Mouse (Mus musculus) yolk sac, embryonic 10.5 days (tissue): Measurements from ENCODE around the gene Phf14.
"Not testable (repeated sequence)": the region's sequence is repeated elsewhere in the genome, so short reads cannot be mapped to it uniquely, and the experiment has no call there.

Experiments
- DNase-seq: peaks from one replicate; pipeline ENCODE4 v3.0.0-alpha.2; 2017; ENCODE audit warnings: low spot score

Phf14 gene

DNA sequence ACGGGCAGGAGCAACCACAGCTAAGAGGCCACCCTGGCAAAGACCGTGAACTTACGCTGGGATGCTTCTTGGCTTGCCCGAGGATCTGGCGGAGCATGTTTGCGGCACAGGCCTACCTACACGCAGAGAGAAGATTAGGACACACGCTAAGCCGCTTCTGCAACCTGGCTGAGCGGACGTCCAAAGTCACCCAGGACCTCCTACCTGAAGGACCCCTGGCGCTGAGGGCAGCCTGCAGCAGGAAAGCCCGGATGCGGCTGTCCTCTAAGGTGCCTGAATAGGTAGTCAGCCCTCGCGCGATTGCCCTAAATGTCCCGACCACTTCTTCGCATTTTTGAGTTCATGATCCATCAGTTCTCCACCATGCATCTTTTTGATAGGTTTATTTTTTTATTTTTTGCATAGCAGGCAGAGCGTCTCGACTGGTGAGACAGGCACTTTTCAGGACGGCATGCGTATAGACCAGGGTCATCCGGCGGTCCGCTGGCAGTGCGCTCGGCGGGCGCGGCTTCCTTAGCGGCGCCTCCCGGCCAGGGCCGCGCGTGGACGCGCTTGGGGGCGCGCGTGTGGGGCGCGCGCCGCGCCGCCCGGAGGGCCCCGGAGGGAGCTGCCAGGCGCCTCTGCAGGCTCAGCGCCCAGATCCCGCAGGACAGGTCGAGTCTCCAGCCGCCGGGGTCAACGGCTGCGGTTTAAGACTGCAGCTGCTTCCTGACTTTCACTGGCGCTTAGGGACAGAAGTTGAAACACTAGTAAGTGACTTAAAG lies at the start of gene Phf14, which contains the start of gene Ndufa4:
Gene Phf14 (plus strand): TSS at position 541 of the 764 bp plus-strand sequence.
Gene Ndufa4 (minus strand): TSS at position 229 of the 764 bp plus-strand sequence.
- peak; percentile 93 for DNase-seq

DNA sequence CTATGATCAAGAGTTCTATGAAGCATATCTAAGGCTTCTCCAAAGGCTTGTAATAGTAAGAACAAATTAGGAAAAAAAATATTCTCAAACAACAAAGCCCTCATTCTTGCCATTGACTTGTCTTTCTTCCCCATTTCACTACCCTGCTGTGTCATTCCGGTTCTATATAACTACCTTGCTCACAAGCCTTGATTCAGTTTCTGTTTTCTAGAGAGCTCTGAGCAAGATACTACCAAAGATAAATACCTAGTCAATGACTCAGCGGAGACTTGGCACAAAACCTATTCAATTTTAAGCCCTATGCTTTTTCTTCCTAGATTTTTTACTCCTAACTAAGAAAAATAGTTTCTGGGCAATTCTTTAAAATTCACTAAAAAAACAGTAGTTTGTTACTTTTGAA lies 32.2 kb upstream of the Phf14 start:
- not testable (repeated sequence) for DNase-seq

DNA sequence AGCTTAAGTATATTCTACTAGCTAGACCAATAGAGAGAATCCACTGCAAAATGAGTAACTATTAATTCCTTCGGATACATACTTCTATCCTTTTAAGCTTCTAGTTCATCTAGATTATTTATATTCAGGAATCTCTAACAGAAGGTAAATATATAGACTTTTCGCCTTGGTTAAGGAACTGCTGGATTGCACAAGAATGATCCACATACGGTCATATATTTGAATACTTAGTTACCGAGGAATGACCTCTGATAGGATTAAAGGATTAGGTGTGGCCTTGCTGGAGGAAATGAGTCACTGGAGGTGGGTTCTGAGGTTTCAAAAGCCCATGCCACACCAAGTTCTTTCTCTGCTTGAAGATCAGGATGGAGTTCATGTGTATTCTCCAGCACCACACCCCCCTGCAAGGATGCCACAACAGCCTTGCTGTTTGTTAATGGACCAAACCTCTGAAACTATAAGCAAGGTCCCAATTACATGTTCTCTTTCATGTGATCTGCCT lies 6.7 kb upstream of the Phf14 start:
- no peak for DNase-seq

DNA sequence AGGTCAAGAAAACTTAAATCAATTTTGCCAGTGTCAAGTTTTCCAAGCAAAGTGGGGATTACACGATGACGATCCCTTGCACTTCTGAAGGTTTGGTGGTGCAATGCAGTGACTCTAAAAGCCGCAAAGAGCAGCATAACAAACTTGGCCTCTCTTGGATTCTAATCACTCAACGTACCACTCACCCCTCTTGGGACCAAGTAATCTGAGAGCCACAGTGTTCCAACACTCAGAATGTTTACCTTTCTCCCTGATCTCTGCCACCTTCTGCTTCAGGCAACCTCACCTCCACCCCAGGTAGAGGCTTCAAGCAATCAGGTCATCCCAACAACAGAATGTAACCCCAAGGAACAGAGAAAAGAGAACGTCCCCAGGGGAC lies 730 bp upstream of the Phf14 start:
- DNase-seq, result no peak

DNA sequence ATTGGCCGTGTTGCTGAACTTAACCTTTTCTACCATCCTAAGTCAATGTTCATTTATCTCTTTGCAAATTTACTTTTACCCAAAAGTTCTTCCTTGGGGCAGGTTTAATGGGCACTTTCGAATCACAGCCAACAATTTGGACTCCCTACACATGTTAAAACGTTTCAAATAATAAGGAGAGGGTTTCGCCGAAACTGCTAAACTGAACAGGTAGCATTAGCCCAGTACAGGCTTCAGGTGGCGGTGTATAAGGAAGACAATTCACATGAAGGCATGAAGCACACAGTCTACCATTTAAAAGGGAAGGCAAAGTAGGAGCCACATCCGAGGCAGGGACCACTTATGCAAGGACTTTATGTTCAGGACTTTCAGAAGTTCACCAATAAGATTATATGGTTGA lies 561 bp downstream of the Phf14 start:
- DNase-seq, result no peak

DNA sequence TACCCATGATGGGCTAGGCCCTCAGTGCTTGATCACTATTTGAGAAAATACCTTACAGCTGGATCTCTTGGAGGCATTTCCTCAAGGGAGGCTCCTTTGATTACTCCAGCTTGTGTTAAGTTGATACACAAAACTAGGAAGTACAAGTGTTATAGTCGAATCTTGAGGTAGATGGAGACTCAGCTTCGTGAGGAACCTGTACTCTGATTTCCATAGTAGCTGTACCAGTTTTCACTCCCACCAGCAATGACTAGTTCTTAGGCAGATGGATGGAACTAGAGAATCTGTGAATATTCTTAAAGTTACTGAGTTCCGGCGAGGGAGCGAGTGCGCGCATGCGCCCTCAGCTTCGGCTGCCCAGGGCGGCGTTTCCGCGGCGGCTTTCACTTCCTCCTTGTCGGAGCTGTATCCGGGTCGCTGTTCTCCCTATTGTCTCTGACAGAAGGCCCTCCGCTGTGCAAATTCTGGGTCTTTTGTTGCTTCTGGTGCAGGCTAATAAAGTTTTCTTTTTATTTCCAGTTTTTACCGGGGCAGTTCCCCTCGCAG lies 18.0 kb downstream of the Phf14 start:
- peak; percentile 86 for DNase-seq

DNA sequence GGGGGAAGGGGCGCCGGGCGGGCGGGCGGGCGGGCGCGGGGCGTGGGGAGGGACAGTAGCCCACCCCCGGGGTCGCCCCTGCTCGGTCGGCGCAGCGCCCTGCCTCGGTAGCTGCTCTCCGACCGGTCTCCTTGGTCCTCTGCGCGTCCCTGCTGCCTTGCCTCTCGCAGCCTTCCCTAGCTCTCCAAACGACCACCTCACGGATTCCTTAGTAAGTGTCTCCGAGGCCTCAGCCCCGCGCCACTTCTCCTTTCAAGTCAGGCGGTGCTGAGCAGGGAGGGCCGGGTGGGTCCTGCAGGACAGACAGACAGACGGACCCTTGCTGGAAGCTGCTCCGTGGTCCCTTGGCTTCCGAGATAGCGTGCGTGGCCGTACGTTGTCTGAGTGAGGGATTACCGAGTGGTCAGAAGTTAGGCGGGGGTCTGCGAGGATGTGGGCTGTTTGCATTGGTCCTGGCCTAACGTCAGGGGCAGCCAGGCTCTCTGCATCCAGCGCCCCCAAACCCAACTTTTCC lies 18.5 kb downstream of the Phf14 start:
- peak; percentile 69 for DNase-seq

DNA sequence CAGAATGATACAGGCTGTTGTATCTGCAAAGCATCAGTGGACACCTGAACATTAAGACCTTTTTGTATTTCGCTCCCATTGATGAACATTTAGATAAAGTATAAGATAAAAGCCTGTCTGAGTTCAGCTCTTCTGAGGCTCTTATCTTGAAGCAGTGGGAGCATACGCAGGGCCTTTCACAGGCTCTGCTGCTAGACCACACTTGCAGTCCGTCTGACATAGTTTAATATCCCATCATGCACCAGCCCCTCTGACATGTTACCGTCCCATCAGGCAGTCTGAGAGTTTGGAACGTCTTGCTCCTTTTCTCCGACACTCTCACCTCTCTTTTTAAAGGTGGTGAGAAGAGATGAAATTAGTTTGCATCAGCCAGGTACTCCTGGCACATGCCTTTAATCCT lies 19.9 kb downstream of the Phf14 start:
- DNase-seq, result no peak

DNA sequence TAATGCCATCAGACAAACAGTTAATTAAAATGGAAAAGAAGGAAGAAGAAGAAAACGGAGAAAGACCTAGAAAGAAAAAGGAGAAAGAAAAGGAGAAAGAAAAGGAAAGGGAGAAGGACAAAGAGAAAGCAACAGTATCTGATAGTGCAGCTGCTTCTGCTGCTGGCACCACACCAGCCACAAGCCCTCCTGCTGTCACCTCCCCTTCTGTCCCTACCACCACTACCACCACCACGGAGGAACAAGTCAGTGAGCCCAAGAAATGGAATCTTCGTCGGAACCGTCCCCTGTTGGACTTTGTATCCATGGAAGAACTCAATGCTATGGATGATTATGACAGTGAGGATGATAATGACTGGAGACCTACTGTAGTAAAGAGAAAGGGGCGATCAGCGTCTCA lies 25.8 kb downstream of the Phf14 start:
- DNase-seq, result no peak

DNA sequence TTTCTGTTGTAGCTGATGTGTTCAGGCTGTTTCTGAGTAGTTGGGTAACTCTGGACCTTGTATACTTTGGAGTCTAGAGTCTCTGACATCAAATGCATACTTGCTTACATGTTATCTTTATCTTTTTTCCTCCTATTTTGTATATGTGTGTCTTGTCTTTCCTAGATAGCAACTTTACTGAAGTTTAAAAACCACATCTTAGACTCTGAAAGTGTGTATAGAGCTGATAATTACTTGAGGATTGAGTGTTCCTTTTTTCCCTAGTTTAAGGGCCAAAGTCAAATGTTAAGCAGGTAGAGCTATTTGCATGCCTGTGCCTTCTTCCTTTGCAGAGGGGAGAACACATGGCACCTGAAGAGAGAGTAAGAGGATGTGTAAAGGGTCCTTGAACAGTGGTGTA lies 33.3 kb downstream of the Phf14 start:
- DNase-seq, result no peak

DNA sequence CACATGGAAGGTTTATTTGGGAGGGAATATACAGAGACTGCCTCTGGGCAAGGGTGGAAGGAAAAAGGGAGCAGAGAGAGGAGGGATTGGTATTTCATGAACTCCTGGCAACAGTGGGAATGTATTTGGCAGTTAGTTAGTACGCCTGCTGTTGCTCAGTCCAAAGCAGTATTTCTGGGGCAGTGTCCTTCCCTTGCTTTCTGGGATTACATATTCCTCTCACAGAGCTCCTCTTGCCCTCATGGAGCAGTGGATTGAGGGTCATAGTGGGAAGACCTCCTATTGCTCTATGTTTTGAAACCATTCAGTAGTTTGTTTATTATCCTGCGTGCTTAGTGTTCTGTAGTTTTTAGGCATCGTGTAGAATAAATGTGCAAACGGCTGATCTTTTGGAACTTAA lies 34.5 kb downstream of the Phf14 start:
- no peak for DNase-seq

DNA sequence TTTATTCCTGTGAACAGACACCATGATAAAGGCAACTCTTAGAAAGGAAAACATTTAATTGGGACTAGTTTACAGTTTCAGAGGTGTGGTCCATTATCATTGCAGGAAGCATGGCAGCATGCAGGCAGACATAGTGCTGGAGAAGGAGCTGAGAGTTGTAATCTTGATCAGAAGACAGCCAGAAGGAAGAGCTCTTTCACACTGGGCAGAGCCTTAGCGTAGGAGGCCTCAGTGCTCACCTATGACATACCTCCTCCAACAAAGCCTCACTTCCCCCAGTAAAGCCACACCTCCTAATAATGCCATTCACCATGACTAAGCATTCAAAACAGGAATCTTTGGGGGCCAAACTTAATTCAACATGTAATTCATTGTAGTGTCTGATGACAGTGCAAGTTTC lies 40.5 kb downstream of the Phf14 start:
- no peak for DNase-seq

DNA sequence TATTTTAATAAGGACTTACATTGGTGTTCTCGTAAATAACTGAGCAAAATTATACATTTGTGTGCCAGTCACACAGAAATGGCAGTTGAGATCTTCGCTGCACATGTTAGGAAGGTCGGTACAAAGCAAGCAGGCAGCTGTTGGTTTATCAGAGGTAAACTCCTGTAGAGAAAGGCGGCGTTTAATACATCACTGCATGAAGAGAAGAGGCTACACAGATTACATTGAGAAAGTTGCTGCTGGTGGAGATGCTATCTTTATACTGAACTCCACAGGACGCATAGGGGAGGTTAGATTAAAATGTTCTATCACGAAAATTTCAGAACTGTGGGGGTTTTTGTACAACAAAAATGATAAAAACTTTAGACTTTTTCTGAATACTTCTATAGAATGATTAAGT lies 52.6 kb downstream of the Phf14 start:
- DNase-seq, result no peak

DNA sequence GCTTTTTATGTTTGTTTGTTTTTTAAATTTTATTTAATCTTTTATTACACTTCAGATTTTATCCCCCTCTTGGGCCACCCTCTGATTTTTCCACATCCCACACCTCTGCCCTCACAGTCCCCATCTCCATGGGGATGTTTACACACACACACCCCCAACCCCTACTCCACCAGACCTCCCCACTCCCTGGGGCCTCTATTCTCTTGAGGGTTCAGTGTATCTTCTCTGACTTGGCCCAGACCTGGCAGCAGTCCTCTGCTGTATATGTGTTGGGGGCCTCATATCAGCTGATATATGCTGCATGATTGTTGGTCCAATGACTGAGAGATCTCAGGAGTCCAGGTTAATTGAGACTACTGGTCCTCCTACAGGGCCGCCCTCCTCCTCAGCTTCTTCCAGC lies 86.2 kb downstream of the Phf14 start:
- DNase-seq, result no peak

DNA sequence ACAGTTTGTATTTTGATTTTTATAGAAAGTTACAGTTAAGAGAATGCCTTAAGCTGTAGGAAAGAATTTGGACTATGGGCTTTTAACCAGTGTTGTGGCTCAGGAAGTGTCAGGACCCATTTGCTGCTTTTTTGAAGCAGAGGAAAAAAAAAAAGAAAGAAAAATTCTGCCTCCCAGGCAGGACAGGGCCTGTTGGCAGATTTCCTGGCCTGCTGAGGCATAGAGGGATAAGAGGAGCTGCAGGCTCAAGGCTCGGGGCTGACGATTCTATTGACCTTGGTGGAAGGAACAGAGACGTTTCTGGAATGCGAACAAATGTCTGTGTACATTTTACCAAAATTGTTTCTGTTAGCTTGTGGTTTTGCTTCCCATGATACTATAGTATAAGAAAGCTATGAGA lies 91.0 kb downstream of the Phf14 start:
- DNase-seq, result no peak

DNA sequence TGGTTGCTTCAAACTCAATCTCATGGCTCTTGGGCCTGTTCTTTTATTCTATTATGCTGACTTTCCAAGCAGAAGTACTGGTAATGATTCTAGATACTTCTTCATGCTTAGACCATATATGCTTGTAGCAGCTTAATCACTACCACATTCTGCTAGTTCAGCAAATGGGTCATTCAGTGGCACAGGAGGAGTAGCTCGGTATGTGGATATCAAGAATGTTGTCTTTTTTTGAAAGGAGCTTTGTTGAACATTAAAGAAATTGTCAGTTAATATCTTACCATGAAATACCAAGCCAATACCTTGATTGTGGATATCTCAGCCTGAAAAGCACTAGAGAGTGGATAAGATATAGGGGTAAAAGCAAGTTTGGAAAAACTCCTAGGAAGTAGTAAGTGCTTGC lies 91.9 kb downstream of the Phf14 start:
- no peak for DNase-seq

DNA sequence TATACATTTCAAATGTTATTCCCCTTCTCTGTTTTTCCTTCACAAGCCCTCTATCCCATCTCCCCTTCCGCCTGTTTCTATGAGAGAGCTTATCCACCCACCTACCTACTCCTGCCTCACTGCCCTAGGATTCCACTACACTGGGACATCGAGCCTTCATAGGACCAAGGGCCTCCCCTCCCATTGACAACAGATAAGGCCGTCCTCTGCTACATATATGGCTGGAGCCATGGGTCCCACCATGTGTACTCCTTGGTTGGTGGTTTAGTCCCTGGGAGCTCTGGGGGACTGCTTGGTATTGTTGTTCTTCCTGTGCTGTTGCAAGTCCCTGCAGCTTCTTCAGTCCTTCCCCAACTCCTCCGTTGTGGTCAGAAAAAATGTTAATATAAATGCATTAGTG lies 97.8 kb downstream of the Phf14 start:
- DNase-seq, result no peak

DNA sequence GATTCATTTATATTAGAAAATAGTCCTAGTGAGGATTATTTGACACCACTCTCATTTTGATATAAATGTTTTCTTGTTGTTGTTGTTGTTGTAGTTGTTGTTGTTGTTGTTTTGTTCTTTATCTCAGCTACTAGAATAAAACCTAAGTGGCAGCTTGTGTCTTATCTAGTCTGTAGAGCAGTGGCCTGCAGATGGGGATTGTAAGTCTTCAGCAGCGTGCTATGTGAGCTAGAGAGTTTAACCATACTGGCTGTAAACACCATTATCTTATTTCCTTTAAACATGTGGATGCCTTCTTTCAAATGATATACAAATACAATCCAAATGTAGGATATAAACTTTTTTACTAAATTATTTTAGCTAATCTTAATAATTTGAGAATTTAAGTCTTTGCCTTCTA lies 98.4 kb downstream of the Phf14 start:
- no peak for DNase-seq

DNA sequence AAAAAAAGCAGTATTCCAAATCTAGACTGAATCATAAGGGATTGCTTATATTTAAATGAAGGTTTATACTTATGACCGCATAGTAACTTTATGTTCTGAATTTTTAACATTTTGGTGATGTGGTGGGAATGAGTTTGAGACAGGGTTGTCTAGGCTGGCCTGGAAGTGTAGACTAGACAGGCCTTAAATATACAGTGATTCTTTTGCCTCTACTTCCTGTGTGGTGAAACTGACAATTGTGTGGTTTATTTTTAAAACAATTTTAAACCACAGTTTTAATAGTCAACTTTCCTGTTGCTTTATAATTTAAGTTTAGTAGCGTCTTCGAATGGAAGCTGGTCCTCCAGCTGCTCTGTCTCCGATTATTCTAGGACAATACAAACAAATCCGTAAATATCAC lies 104.5 kb downstream of the Phf14 start:
- no peak for DNase-seq

DNA sequence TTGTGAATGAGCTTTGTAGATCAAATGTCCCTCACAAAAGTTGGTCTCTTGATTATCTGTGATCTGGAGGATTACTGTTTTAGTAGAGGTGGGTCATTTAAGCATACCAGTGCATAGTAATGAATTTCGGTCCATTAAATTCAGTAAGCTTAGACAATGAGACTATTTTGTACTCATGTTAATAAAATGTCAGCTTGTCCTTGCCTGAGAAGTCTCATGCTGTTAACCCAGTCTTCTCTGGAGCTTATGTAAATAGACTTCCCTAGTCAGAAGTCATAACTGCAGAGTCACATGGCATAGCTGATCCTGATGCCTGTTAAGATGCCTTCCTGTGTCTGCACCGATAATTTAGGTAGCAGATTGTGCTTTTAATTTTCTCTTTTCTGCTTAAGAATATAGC lies 106.4 kb downstream of the Phf14 start:
- DNase-seq, result no peak

DNA sequence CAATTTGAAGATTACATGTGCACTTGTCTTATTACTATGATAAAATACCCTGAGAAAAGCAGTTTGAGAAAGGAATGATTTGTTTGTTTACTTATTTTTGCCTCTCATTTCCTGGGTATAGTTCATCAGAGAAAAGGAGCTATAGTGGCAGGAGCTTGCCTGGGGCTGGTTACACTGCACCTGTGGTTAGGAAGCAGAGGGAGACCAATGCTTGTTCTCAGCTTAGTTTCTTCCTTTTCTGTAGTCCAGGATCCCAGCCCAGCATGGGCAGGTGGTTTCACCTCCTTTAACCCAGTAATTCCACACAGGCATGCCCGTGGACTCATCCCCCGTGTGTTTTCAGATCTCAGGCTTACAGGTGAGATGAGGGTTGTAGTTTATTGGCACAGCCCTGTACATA lies 107.1 kb downstream of the Phf14 start:
- no peak for DNase-seq

DNA sequence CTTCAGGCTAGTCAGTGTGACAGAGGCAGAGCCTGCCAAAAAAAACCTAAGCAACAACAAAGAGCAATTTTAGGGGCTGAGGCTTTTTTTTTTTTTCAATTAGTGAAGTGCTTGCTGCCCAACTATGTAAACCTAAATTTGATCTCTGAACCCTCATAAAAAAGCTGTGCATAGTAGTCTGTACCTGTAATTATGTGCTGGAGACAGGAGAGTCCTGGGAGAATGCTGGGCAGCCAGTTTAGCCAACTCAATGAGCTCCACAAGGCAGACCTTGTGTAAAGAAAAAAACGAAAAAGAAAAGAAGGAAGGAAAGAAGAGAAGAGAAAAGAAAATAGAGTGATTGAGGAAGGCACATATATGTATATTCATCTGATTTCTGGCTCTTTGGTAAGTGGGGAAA lies 112.1 kb downstream of the Phf14 start:
- no peak for DNase-seq

DNA sequence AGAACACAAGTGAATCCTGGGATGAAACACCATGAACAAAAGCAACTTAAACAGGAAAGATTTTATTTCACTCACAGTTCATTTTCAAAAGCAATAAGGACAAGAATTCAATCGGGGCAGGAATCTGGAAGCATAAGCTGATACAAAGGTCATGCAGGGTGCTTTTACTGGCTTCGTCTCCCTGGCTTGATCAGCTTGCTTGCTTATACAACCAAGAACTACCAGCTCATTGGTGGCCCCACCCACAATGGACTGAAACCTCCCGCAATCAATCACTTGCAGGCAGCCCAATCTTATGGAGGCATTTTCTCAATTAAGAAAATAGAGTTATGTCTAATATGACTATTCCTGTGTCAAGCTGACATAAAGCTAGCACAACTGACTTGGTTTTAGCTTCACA lies 112.5 kb downstream of the Phf14 start:
- DNase-seq, result no peak

DNA sequence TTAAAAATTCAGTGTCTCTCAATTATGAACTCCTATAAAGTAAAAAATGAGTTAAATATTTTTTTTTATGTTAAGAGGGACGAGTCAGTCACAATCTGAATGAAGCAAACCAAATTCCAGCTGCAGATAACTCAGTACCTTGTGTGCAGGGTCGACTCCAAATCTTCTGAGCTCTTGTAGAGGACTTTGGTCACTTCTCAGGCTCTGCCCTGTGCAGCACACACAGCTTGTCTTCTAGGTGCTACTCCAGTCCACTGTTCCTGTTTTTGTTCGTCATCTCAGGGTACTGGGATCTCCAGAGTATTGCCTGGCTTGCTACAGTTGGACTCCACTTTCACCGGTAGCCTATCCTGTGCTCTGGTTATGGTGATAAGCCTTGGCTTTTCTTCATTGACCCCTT lies 113.1 kb downstream of the Phf14 start:
- DNase-seq, result peak; percentile 15
